Mouse (Mus musculus) cortical plate, adult 2 months (tissue): Measurements from ENCODE around the gene Vps13c.

Experiments used
- CTCF ChIP-seq: fragments of 200-500 bp; IDR thresholded peaks from 2 replicates; pipeline ENCODE4 v1.5.1; 2011; ENCODE audit warnings: mild to moderate bottlenecking, control low read depth, low read length; ENCODE audit not compliant: insufficient read depth; ENCODE audit errors: extremely low read depth
- POLR2A ChIP-seq: fragments of 200-500 bp; IDR thresholded peaks from 2 replicates; pipeline ENCODE4 v1.6.1; 2011; ENCODE audit warnings: mild to moderate bottlenecking, low read length, control low read depth; ENCODE audit not compliant: insufficient read depth; ENCODE audit errors: extremely low read depth

DNA sequence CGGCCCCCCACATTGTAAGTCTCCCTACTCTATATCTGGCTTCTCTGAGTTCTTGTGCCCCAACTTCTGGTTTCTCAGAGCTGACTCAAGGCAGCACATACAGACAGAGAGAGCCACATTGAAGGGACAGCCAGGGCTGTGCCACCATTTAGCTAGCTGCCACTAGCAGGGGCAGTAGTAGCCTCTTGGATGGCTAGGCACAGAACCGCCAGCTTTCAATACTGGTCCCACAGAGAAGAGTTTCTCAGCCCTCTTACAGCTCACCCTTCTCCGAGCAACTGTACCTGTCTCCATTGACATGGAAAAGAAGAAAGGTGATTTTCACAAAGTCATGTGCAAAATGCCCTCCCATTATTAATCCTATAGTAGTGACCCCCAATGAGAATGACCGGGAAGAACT lies 45.5 kb upstream of the Vps13c start:
- no peak for TF ChIP-seq POLR2A
- TF ChIP-seq CTCF, result no peak
